Mouse (Mus musculus): ENCODE results near the gene Sec13.

DNA sequence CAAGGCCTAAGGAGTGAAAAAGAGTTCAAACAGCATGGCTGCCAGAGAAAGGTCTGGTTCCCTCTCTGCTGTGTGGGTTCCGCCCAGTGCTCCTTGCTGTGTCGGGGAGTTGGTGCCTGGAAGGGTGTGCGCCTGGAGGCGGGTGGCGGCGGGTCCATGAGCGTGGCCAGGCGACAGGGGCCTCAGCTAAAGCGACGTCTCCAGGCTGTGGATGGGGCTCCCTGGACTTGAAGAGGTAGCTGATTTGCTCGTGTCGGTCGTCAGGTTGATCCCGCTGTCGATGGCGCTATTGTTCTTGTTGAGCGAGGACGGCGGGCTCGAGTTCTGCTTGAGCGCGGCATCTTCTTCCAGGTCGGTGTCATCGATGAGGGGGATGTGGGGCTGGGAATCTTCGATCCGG is 7.8 kb upstream of the Sec13 start:
- no peak for TF ChIP-seq EP300 (IDR thresholded peaks at IDR 0.05; ENCODE audit: low read depth)
- TF ChIP-seq CTCF (IDR thresholded peaks at IDR 0.05; ENCODE audit: low read depth), result no peak

Data from liver, postnatal 0 days (tissue).